Mouse (Mus musculus): ENCODE results near the gene Apol7b. TPM values are rescaled to one million over a fixed set of nuclear protein-coding genes. Genes with fewer than 3 reads are reported as not detected.
A peak's percentile ranks its signal among the peaks of the same experiment; 100 is the strongest.
"Not testable (repeated sequence)": the region's sequence is repeated elsewhere in the genome, so short reads cannot be mapped to it uniquely, and the experiment has no call there.

Apol7b gene
- polyA plus RNA-seq, 1 experiment from 2014 or later: not detected

DNA sequence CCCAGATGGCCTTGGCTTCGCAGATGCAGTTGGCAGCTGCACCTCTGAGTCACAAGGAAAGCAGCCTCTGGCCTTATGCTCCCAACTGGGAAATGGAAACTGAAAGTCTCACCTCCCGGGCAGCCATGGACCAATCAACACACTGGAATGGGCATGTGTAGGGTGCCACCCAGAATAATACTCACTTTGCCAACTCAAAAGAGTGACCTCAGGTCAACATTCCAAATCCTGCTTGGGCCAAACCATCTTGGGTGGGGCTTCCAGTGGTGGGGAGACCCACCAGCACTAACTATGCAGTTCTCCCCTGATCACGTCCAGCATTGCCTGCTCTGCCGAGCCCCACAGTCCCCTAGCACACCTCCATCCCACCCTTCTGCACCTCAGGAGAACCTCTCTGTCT, 36.3 kb downstream of the Apol7b start, which contains the start of gene Apol9a:
TSS of gene Apol9a (minus strand) at position 101 of the 400 bp plus-strand sequence.
- not testable (repeated sequence) for H3K9me3 ChIP-seq (ENCODE audit: control insufficient read depth, low read length); H3K4me3 ChIP-seq (ENCODE audit: control insufficient read depth in 1 of 2, insufficient read depth in 1 of 2, low read depth in 1 of 2, low read length in 2 of 2)
- 88% methylated on average over 1 of the region's 4 CpGs for WGBS

DNA sequence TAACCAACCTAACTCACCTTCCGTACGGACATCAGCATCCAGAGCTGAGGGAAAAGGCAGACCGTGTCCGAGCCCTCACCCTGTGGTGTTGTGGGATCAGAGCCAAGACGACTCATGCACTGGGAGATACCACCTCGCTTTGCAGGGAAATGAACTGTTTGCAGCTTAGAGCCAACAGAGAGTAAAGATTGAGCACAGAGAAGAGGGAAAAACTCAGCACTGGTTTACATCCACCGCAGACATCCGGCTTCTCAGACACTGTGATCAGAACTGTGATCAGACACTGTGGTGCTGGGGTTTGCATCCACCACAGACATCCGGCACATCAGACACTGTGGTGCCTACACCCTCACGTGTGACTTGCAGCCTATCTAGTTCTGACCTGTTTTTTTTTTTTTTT, 40.9 kb downstream of the Apol7b start:
- not testable (repeated sequence) for H3K27ac ChIP-seq (replicated peaks in 1 of 2; ENCODE audit: control insufficient read depth in 1 of 2, insufficient read depth in 1 of 2, low read depth in 2 of 2, low read length in 2 of 2); H3K4me2 ChIP-seq (ENCODE audit: low read length); H3K27me3 ChIP-seq (ENCODE audit: control insufficient read depth, insufficient read depth, low read length); H3K36me3 ChIP-seq (ENCODE audit: control insufficient read depth, insufficient read depth, low read length); H3K9me3 ChIP-seq (ENCODE audit: control insufficient read depth, low read length); H3K4me3 ChIP-seq (ENCODE audit: control insufficient read depth in 1 of 2, insufficient read depth in 1 of 2, low read depth in 1 of 2, low read length in 2 of 2); ATAC-seq (ENCODE audit: insufficient number of reproducible peaks, insufficient read depth, low FRiP score, low read depth); H3K9ac ChIP-seq (ENCODE audit: low read length); H3K4me1 ChIP-seq (ENCODE audit: control insufficient read depth in 2 of 2, insufficient read depth in 2 of 2, low read length in 2 of 2)
- WGBS: 31% methylated on average over 10 of the region's 10 CpGs

More for the DNA sequence above, 36.3 kb downstream of the Apol7b start, which contains the start of gene Apol9a:
- not testable (repeated sequence) for H3K27ac ChIP-seq (replicated peaks in 1 of 2; ENCODE audit: control insufficient read depth in 1 of 2, insufficient read depth in 1 of 2, low read depth in 2 of 2, low read length in 2 of 2); ATAC-seq (ENCODE audit: insufficient number of reproducible peaks, insufficient read depth, low FRiP score, low read depth); H3K27me3 ChIP-seq (ENCODE audit: control insufficient read depth, insufficient read depth, low read length); H3K4me1 ChIP-seq (ENCODE audit: control insufficient read depth in 2 of 2, insufficient read depth in 2 of 2, low read length in 2 of 2); H3K9ac ChIP-seq (ENCODE audit: low read length); H3K36me3 ChIP-seq (ENCODE audit: control insufficient read depth, insufficient read depth, low read length); H3K4me2 ChIP-seq (ENCODE audit: low read length)

DNA sequence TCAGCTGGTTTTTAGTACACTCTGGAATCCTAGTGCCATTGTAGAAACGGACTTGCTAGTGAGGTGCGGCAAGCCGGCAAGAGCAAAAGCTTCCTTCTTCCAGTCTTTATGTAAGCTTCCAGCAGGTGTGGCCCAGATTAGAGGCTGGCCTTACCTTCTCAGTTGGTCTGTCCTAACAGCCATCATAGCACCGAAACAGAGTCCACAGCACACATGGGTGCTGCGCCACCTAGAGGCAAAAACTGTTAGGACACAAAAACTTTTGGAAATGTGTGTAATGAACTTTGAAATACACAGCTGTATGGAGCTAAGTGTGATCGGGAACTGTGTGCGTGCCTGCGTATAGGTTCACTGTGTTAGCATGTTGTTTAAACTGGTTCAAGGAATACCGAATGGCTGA, 48.3 kb downstream of the Apol7b start, which contains the start of gene Apol7a:
TSS of gene Apol7a (minus strand) at position 84 of the 400 bp plus-strand sequence.
- H3K36me3 ChIP-seq (ENCODE audit: control insufficient read depth, insufficient read depth, low read length); H3K9me3 ChIP-seq (ENCODE audit: control insufficient read depth, low read length); H3K27me3 ChIP-seq (ENCODE audit: control insufficient read depth, insufficient read depth, low read length); ATAC-seq (ENCODE audit: insufficient number of reproducible peaks, insufficient read depth, low FRiP score, low read depth); H3K4me3 ChIP-seq (ENCODE audit: control insufficient read depth in 1 of 2, insufficient read depth in 1 of 2, low read depth in 1 of 2, low read length in 2 of 2); H3K4me1 ChIP-seq (ENCODE audit: control insufficient read depth in 2 of 2, insufficient read depth in 2 of 2, low read length in 2 of 2); H3K9ac ChIP-seq (ENCODE audit: low read length): not testable (repeated sequence)
- peak within 1 kb of the TSS; percentile 29 to 41; a peak in 3 of 4 replicates for H3K27ac ChIP-seq (replicated peaks in 1 of 2; ENCODE audit: control insufficient read depth in 1 of 2, insufficient read depth in 1 of 2, low read depth in 2 of 2, low read length in 2 of 2)
- 57% methylated on average over 9 of the region's 9 CpGs for WGBS
- H3K4me2 ChIP-seq (ENCODE audit: low read length): peak within 1 kb of the TSS; percentile 11

DNA sequence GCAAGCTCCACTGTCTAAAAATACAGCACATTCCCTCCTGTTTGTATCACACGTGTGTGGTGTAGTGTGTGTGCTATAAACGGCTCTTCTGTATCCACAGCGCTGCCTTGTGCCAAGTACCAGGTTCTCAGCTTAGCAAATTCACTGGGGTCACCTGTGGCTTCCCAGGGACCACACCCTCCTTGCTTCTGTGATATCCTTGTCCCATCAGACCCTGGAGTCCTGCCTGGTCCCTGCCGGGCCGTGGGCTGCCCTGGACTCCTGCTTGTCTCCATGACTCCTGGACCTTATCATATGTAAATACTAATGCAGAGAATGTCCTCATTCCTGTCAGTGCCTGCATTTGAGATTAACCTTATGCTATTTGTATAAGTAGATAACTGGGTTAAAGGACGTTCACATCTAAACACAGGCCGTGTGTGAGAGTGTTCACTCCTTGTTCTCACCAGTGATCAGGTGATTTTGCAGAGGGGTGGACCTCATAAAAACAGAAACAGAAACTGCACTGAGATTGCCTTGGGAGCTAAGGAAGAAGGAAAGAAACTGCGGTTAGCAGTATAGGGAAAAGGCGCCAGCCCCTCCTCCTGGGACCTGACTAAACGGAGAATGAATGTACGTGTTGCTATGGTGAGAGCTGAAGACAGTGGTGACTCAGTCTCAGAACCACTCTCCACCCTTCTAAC, 49.7 kb downstream of the Apol7b start:
- not testable (repeated sequence) for H3K4me3 ChIP-seq (ENCODE audit: control insufficient read depth in 1 of 2, insufficient read depth in 1 of 2, low read depth in 1 of 2, low read length in 2 of 2); H3K9ac ChIP-seq (ENCODE audit: low read length); H3K4me1 ChIP-seq (ENCODE audit: control insufficient read depth in 2 of 2, insufficient read depth in 2 of 2, low read length in 2 of 2); H3K9me3 ChIP-seq (ENCODE audit: control insufficient read depth, low read length); H3K36me3 ChIP-seq (ENCODE audit: control insufficient read depth, insufficient read depth, low read length); H3K27me3 ChIP-seq (ENCODE audit: control insufficient read depth, insufficient read depth, low read length)
- WGBS: 21% methylated on average over 11 of the region's 11 CpGs
- Histone ChIP-seq H3K4me2 (ENCODE audit: low read length) (peak overlapping the region; percentile 11), H3K27ac (replicated peaks in 1 of 2; ENCODE audit: control insufficient read depth in 1 of 2, insufficient read depth in 1 of 2, low read depth in 2 of 2, low read length in 2 of 2) (peak overlapping the region; percentile 41 to 59)
- peak; percentile 76 for ATAC-seq (ENCODE audit: insufficient number of reproducible peaks, insufficient read depth, low FRiP score, low read depth)

DNA sequence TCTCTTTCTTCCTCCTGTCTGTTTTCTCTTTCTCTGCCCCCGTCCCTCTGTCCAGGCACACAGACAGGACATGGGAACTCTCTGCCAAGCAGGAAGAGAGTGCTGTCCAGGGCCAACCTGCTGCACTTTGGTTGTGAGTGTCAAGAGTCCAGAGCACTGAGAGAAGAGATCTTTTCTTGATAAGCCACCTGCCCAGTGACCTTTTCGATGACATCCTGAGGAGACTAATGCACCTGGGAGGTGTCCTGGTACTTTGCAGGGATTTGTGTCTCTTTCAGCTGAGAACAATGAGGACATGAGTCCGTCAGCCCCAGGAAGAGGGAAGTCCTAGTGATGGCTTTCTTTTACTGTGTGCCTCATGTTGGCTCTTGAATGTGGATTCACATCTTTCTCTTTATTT, 53.5 kb downstream of the Apol7b start:
- not testable (repeated sequence) for H3K4me2 ChIP-seq (ENCODE audit: low read length); H3K9ac ChIP-seq (ENCODE audit: low read length); H3K4me1 ChIP-seq (ENCODE audit: control insufficient read depth in 2 of 2, insufficient read depth in 2 of 2, low read length in 2 of 2); H3K36me3 ChIP-seq (ENCODE audit: control insufficient read depth, insufficient read depth, low read length); H3K9me3 ChIP-seq (ENCODE audit: control insufficient read depth, low read length); H3K27me3 ChIP-seq (ENCODE audit: control insufficient read depth, insufficient read depth, low read length); ATAC-seq (ENCODE audit: insufficient number of reproducible peaks, insufficient read depth, low FRiP score, low read depth); H3K4me3 ChIP-seq (ENCODE audit: control insufficient read depth in 1 of 2, insufficient read depth in 1 of 2, low read depth in 1 of 2, low read length in 2 of 2); H3K27ac ChIP-seq (replicated peaks in 1 of 2; ENCODE audit: control insufficient read depth in 1 of 2, insufficient read depth in 1 of 2, low read depth in 2 of 2, low read length in 2 of 2)
- 47% methylated on average over 3 of the region's 3 CpGs for WGBS

DNA sequence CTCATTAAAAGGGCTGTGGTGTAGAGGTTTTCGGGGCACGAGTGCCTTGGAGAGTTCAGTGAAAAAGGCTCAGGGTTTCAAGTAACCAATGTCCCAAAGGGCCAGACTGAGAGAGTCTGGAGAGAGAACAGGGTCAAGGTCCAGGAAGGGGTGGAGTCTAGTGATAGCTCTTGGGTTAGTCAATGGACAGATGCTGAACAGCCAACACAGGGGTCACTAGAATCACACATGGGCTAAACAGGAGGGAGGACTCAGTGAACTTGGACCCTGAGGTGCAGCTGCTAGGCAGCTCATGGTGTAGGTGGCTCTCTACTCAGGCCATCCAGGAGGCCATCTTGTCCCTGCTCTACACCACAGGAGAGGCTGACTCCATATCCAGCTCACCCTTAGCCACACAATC, 59.8 kb downstream of the Apol7b start:
- Histone ChIP-seq H3K36me3 (ENCODE audit: control insufficient read depth, insufficient read depth, low read length) (no peaks in the 10 kb centered on the region), H3K27ac (replicated peaks in 1 of 2; ENCODE audit: control insufficient read depth in 1 of 2, insufficient read depth in 1 of 2, low read depth in 2 of 2, low read length in 2 of 2) (no peak overlapping the region), H3K9ac (ENCODE audit: low read length) (no peak overlapping the region), H3K4me1 (ENCODE audit: control insufficient read depth in 2 of 2, insufficient read depth in 2 of 2, low read length in 2 of 2) (no peaks in the 10 kb centered on the region), H3K4me2 (ENCODE audit: low read length) (no peak overlapping the region), H3K27me3 (ENCODE audit: control insufficient read depth, insufficient read depth, low read length) (0 out of 2 replicates have a peak, but pooled peaks cover 2% of the 10 kb centered on the region), H3K4me3 (ENCODE audit: control insufficient read depth in 1 of 2, insufficient read depth in 1 of 2, low read depth in 1 of 2, low read length in 2 of 2) (no peak overlapping the region), H3K9me3 (ENCODE audit: control insufficient read depth, low read length) (no peaks in the 10 kb centered on the region)
- WGBS: 85% methylated on average over 2 of the region's 2 CpGs
- no peak for ATAC-seq (ENCODE audit: insufficient number of reproducible peaks, insufficient read depth, low FRiP score, low read depth)

DNA sequence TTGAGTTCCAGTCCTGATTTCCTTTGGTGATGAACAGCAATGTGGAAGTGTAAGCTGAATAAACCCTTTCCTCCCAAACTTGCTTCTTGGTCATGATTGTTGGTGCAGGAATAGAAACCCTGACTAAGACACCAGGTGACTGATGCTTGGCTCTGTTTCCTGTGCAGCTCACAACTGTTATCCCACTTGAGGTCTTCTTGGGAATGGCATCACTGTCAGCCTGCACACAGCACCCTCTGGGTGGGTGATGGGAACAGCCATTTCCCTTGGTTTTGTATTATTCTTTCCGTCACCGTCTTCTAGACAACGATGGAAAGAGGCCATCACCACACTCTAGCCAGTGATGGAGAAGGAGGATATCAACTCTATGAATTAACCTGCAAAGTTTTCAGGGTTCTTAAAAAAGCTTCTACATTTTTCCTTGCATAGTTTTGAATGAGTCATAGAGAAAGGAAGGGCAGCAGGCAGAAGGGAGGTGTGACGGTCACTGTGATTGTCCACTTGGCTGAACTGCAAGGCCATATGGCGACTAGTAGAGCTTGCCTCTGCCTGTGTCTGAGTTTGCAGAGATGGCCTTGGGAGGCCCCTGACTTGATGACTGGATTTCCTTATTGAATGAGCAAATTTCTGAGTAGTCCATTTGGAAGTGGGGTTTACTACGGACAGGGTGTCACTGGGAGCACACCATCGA, 62.8 kb downstream of the Apol7b start:
- no peaks in the 10 kb centered on the region for H3K36me3 ChIP-seq (ENCODE audit: control insufficient read depth, insufficient read depth, low read length)
- H3K27ac ChIP-seq (replicated peaks in 1 of 2; ENCODE audit: control insufficient read depth in 1 of 2, insufficient read depth in 1 of 2, low read depth in 2 of 2, low read length in 2 of 2): no peak overlapping the region
- no peaks in the 10 kb centered on the region for H3K4me1 ChIP-seq (ENCODE audit: control insufficient read depth in 2 of 2, insufficient read depth in 2 of 2, low read length in 2 of 2)
- no peak overlapping the region for H3K4me2 ChIP-seq (ENCODE audit: low read length)
- no peak overlapping the region for H3K4me3 ChIP-seq (ENCODE audit: control insufficient read depth in 1 of 2, insufficient read depth in 1 of 2, low read depth in 1 of 2, low read length in 2 of 2)
- 0 out of 2 replicates have a peak, but pooled peaks cover 2% of the 10 kb centered on the region for H3K27me3 ChIP-seq (ENCODE audit: control insufficient read depth, insufficient read depth, low read length)
- 79% methylated on average over 7 of the region's 7 CpGs for WGBS
- no peaks in the 10 kb centered on the region for H3K9me3 ChIP-seq (ENCODE audit: control insufficient read depth, low read length)
- no peak for ATAC-seq (ENCODE audit: insufficient number of reproducible peaks, insufficient read depth, low FRiP score, low read depth)
- H3K9ac ChIP-seq (ENCODE audit: low read length): no peak overlapping the region

Measured in heart, embryonic 14.5 days (tissue).